Mouse (Mus musculus) cerebellum, postnatal 4 days (tissue): ENCODE measurements around the gene Lrrc58.
A peak's percentile ranks its signal among the peaks of the same experiment; 100 is the strongest.

Source experiments
- DNase-seq, 2 experiments: peaks; one replicate each; pipeline ENCODE4 v3.0.0; 2022; ENCODE audit warnings: low spot score in 2 of 2, mixed read lengths in 1 of 2

The Lrrc58 gene

GRCm38 (mm10) chr16:37867791-37868505 is at the start of gene Lrrc58:
TSS of gene Lrrc58 (plus strand) at chr16:37868389.
- peak; percentile 55 to 81 for DNase-seq

GRCm38 (mm10) chr16:37823949-37824348 is 44.2 kb upstream of the Lrrc58 start:
- DNase-seq, result peak in 1 of 2 experiments; percentile 73

GRCm38 (mm10) chr16:37824778-37825505 is 43.2 kb upstream of the Lrrc58 start:
- no peak for DNase-seq

GRCm38 (mm10) chr16:37826286-37826685 is 41.9 kb upstream of the Lrrc58 start:
- no peak for DNase-seq

- no peak for DNase-seq
Measured at GRCm38 (mm10) chr16:37831041-37831440, 37.1 kb upstream of the Lrrc58 start.

GRCm38 (mm10) chr16:37837571-37837970 is 30.6 kb upstream of the Lrrc58 start:
- DNase-seq, result no peak

- no peak for DNase-seq
Measured at GRCm38 (mm10) chr16:37842439-37842838, 25.8 kb upstream of the Lrrc58 start.

- DNase-seq, result no peak
Measured at GRCm38 (mm10) chr16:37843740-37844139, 24.4 kb upstream of the Lrrc58 start.

- no peak for DNase-seq
Measured at GRCm38 (mm10) chr16:37845202-37845925, 22.8 kb upstream of the Lrrc58 start.

GRCm38 (mm10) chr16:37847081-37847480 is 21.1 kb upstream of the Lrrc58 start:
- DNase-seq, result no peak

- DNase-seq, result no peak
Measured at GRCm38 (mm10) chr16:37851366-37851765, 16.8 kb upstream of the Lrrc58 start.

- no peak for DNase-seq
Measured at GRCm38 (mm10) chr16:37853279-37853678, 14.9 kb upstream of the Lrrc58 start.

- DNase-seq, result no peak
Measured at GRCm38 (mm10) chr16:37854054-37854453, 14.1 kb upstream of the Lrrc58 start.

- DNase-seq, result no peak
Measured at GRCm38 (mm10) chr16:37854593-37854992, 13.6 kb upstream of the Lrrc58 start.

GRCm38 (mm10) chr16:37855583-37855982 is 12.6 kb upstream of the Lrrc58 start:
- no peak for DNase-seq

- no peak for DNase-seq
Measured at GRCm38 (mm10) chr16:37856327-37856726, 11.9 kb upstream of the Lrrc58 start.

GRCm38 (mm10) chr16:37857495-37857894 is 10.7 kb upstream of the Lrrc58 start:
- no peak for DNase-seq

- no peak for DNase-seq
Measured at GRCm38 (mm10) chr16:37860213-37860612, 8.0 kb upstream of the Lrrc58 start.

- DNase-seq, result no peak
Measured at GRCm38 (mm10) chr16:37861029-37861428, 7.2 kb upstream of the Lrrc58 start, which contains the start of gene Gm36028. TSS of gene Gm36028 (minus strand) at chr16:37861146.

GRCm38 (mm10) chr16:37863876-37864275 is 4.3 kb upstream of the Lrrc58 start:
- DNase-seq, result no peak

GRCm38 (mm10) chr16:37865841-37866240 is 2.3 kb upstream of the Lrrc58 start:
- DNase-seq, result no peak
